Mouse (Mus musculus) left cerebral cortex, adult 2 months (tissue): Measurements from ENCODE around the gene Zfp787. TPM values are rescaled to one million over a fixed set of nuclear protein-coding genes. Genes with fewer than 3 reads are reported as not detected.

Experiments used
- DNase-seq, 2 experiments: peaks; one replicate each; pipeline ENCODE4 v3.0.0; 2021 to 2022; ENCODE audit warnings: low spot score in 2 of 2, mixed read lengths in 1 of 2; ENCODE audit errors: extremely low spot score in 1 of 2
- H3K27ac ChIP-seq: fragments of 200-600 bp; 2 replicates; pipeline ENCODE4 v1.8.1; 2022
- H3K4me3 ChIP-seq: fragments of 200-600 bp; 2 replicates; pipeline ENCODE4 v1.8.1; 2022
- CTCF ChIP-seq: fragments of 200-600 bp; IDR thresholded peaks from 2 replicates; pipeline ENCODE4 v1.8.1; 2022; ENCODE audit warnings: antibody characterized with exemption, mild to moderate bottlenecking, moderate library complexity
- intact Hi-C: fragments of 180-260 bp; cut with DNase I; formaldehyde crosslinking; loops from one replicate; pipeline ENCODE4 v1.15.1; 2025
- total RNA-seq, 2 experiments: library from RNA; stranded (reverse); gene quantifications; 2 replicates each; pipeline ENCODE4 v1.2.3; 2021

Gene Zfp787
- total RNA-seq, 2 experiments from 2014 or later, result 27.8 to 30.2 TPM

DNA sequence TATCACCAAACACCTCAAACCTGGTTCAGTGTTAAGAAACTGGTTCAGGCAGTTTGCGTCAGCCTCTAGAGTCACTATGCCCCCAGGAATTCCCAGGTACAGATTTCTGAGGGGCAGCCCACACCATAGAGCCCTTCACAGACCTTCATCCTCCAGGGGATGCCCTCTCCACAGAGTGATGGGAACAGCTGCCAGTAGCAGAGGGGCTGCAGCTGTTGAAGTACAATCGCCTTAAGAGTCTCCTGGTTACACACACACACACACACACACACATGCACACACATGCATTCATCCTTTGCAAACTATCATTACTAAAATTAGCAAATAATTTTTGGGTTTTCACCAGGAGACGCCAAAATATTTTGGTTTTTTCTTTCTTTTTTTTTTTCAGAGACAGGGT lies 3.8 kb upstream of the Zfp787 start:
- intact Hi-C loops, result loop anchor here (10.0 kb wide), 1 partner anchor 1135 kb away; no protein-coding TSS in a partner anchor
- no peak for TF ChIP-seq CTCF
- no peak overlapping the region for H3K4me3 ChIP-seq
- no peak for DNase-seq
- H3K27ac ChIP-seq, result no peak overlapping the region

DNA sequence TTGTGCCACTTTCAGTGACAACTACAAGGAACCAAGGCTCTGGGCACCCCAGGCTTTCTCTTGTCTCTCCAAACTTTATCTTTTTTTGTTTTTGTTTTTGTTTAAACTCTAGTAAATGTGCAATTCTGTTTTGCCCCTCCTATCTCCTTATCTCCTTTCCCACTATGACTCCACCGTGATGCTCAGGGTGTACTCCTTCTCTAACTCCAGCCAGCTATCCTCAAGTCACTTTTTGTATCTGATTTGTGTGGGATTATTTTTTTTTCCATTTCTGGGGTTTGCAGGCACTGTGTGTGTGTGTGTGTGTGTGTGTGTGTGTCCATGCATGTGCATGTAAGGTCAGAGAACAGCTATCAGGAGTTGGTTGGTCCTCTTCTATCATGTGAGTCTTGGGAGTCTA lies 1.7 kb upstream of the Zfp787 start:
- no peak for DNase-seq
- Histone ChIP-seq H3K4me3 (no peak overlapping the region), H3K27ac (no peak overlapping the region)
- intact Hi-C loops, result loop anchor here (10.0 kb wide), 1 partner anchor 1137 kb away; no protein-coding TSS in a partner anchor
- TF ChIP-seq CTCF, result no peak

DNA sequence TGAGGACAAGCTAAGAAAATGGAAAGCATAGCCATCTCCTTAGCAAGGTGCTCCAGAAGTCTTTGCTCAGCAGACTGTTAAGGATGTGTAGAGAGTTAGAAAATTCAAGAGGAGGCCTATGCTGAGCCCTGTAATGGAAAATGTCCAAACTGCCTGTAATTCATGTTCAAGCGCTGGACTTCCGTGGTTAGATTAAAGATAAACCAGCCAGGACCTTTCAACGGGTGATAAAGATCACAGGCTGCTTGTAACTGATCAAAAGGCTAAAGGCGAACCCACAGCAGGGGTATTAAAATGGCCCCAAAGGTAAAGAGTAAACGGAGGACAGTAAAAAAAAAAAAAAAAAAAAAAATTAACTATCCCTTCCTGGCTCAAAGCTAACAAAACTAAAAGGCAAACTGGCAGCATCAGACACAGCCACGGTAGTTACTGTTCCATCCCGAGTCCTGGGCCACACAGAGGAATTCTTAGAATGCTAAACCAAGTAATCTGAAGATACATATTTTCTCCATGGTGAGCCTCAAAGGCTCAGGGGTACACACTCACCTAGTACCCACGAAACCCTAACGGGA lies 1.2 kb upstream of the Zfp787 start:
- Histone ChIP-seq H3K27ac (no peak overlapping the region; the same call in 1 of the 2 replicates), H3K4me3 (peak overlapping the region; percentile 94)
- TF ChIP-seq CTCF, result no peak
- no peak for DNase-seq
- intact Hi-C loops, result loop anchor here (1.0 to 10.0 kb wide), 2 partner anchors 15 to 1138 kb away; partner anchors contain the start of gene Zfp444

DNA sequence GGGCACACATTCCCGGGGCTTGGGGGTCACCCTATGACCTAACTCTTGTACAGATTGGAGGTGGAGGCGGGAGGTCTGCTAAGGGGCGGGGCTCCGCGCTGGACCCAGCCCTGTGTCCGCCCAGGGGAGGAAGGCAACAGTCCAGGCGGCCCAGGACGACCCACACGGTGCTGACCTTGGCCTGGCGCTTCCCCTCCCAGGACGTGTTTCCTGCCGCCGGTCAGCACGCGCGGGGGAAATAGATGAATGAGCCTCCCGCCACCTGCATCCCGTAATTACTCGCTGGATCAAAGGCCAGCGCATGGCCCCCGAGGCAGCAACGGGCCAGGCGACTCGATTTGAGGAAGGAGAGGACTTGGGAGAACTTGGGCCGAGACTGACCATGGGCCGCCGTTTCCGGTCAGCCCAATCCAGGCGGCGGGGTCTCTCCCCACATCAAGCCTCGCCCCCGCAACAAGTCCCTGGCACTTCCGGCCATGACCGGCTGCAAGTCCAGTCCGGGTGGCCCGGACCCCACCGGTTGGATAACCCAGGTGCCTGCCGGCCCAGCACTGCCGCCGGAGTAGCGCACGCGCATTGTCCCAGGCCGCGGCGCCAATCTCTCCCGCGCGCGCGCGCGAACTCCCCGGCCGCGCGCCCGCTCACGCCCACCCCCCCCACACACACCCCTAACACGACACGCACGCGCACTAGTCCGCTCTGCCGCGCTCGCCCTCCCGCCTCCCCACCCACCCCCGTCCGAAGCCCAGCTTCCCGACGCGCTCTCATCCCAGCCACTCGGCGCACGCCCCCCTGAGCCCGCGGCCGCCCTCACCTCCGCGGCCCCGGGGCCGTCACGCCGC lies 545 bp downstream of the Zfp787 start:
- TF ChIP-seq CTCF, result no peak
- H3K27ac ChIP-seq, result peak overlapping the region; percentile 97
- peak overlapping the region; percentile 94 for H3K4me3 ChIP-seq
- DNase-seq, result peak; percentile 81 to 85
- intact Hi-C loops, result loop anchor here (10.0 kb wide), 1 partner anchor 1140 kb away; no protein-coding TSS in a partner anchor

DNA sequence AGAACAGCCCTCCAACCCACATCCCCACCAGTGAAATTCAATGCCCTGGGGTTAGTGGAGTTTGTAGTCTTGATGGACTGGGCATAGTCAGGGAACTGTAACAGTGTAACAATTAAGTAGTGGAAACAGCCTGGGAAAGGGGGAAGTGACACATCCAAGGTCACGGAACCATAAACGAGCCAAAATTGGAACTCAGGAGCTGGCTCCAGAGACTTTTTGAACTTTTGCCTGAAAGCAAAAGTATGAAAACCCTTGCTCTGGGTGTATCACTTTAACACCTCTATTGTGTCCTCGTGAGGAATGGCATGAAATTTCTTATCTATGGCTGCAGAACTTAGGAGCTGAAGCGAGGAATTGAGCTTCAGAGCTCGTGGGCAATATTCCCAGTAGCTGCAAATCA lies 1.6 kb downstream of the Zfp787 start:
- intact Hi-C loops, result loop anchor here (10.0 kb wide), 1 partner anchor 1141 kb away; no protein-coding TSS in a partner anchor
- DNase-seq, result no peak
- TF ChIP-seq CTCF, result no peak
- H3K27ac ChIP-seq, result no peak overlapping the region; the same call in 1 of the 2 replicates
- H3K4me3 ChIP-seq, result peak overlapping the region; percentile 94

DNA sequence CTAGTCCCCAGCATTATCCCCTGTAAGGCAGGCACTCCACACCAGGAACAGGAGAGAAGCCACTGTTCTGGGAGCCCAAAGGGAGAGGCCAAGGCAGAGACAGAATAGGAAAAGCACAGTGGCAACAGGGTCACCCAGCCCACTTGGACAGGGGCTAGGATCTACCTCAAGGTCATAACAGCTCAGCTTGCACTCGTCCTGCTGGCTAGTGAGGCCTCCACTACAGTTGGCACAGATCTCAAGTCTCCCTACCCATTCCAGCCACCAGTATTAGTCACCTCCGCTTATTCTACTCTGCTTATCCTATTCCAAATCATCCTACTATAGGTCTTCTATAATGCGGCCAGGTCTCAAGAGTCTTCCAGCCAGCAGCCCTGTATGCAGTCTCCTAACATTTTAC lies 2.7 kb downstream of the Zfp787 start:
- Histone ChIP-seq H3K27ac (no peak overlapping the region), H3K4me3 (no peak overlapping the region)
- no peak for DNase-seq
- TF ChIP-seq CTCF, result no peak
- intact Hi-C loops, result loop anchor here (10.0 kb wide), 1 partner anchor 1142 kb away; no protein-coding TSS in a partner anchor

DNA sequence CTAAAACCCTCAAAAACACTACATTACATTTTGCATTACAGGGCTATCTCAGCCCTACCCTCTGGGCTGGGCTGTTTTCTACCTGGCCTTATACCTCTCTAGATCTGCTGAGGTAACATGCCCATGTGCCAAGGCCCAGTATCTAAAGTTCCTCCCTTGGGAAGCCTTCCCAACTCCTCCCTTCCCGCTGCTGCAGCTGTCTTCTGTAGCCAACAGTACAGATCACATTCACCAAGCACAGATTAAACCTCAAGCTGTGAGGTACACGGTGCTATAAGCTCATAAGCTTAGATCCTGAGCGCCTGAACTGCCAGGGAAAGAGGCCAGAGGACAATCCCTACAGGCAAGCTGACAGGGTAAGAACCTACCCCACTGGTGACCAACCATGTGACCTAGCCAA lies 3.8 kb downstream of the Zfp787 start:
- no peak for DNase-seq
- intact Hi-C loops, result loop anchor here (10.0 kb wide), 1 partner anchor 1143 kb away; no protein-coding TSS in a partner anchor

DNA sequence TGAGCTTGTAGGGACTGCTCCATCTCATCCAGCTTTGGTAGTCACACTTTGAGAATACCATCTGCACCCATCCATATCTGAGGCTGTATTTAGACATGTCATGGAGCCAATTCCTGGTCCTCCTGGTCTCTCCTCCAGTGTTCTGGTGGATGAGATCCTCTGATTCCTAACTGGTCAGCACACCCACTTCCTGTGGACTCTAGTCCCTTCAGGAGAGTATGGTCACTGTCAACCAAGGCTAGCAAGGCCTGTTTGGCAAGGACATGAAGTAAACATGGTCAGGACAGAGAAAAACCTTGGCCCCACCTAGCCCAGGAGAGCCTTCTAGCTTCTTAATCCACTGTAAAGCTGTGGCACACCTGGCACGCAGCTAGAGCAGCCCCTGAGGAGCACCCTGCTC lies 4.5 kb downstream of the Zfp787 start:
- DNase-seq, result no peak
- Histone ChIP-seq H3K27ac (peak overlapping the region; percentile 40; the same call in 1 of the 2 replicates), H3K4me3 (no peak overlapping the region)
- TF ChIP-seq CTCF, result no peak
- intact Hi-C loops, result loop anchor here (10.0 kb wide), 1 partner anchor 1144 kb away; no protein-coding TSS in a partner anchor

More for the DNA sequence above, 3.8 kb downstream of the Zfp787 start:
- no peak overlapping the region; the same call in 1 of the 2 replicates for H3K27ac ChIP-seq
- no peak overlapping the region for H3K4me3 ChIP-seq
- TF ChIP-seq CTCF, result no peak

DNA sequence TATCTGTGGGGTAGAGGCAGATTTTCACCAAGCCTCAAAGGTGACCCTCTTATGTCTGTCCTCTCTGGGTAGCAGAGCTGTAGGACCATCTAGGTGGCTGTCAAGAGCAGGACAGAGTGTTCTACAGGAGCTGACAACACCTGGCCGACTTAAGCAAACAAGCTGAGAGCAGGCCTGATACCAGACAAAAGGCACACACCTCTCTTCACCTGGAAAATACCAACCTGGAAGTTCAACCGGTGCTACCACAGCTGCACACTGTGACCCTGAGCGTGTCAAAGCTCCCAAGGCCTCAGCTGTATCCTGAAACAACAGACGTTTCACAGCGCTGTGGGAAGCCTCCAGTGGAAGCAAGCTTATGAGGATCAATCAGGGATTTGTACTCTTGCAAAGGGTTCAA lies 8.1 kb downstream of the Zfp787 start:
- no peak overlapping the region; the same call in 1 of the 2 replicates for H3K27ac ChIP-seq
- no peak for DNase-seq
- intact Hi-C loops, result no loop called here
- no peak overlapping the region for H3K4me3 ChIP-seq
- no peak for TF ChIP-seq CTCF

DNA sequence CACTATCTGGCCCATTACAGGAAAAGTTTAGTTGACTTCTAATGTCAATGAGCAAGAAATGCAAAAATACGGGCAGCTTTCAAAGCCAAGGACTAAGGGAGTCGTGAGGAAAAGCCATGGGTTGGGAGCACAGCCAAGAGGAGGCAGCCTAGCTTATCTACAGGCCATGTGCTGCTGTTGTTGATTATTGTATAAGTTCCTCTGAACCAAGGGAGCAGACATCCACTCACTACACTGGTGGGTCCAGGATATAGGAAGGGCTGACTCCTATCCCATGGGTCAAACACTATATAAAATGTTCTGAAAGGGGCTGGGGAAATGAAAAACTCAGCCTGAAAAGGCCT lies 8.8 kb downstream of the Zfp787 start:
- H3K27ac ChIP-seq, result peak overlapping the region; percentile 36; the same call in 1 of the 2 replicates
- no peak for TF ChIP-seq CTCF
- intact Hi-C loops, result no loop called here
- H3K4me3 ChIP-seq, result no peak overlapping the region
- no peak for DNase-seq

DNA sequence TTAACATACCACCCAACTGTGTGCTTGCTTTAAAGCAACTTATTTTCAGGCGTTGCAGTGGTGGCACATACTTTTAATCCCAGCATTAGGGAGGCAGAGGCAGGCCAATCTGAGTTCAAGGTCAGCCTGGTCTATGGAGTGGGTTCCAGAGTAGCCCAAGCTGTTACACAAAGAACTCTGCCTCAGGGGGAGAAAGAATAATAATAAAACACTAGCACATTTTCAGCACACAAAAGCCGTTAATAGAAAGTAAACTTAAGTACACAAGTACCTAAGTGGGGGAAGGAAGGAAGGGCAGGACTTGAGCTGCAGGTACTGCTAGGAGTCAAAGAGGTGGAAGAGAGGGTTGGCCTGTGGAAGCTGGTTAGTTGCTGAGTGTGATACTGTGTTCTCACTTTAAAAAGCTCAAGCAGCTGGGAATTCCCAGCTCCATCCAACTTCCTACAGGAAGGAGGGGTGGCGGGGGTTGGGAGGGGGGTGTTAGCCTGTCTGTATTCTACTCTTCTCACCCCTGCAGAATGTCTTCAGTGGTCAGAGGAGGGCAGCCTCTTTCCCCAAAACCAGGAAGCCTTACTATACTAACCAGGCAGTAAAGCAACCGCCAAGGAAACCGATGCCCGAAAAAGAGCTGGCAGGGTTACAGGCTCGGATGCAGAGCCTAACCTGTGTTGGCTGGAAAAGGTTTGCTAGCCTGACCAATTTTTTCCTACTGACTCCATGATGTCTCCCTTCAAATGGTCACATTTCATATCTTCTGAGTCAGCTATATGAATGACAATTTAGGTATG lies 9.4 kb downstream of the Zfp787 start:
- intact Hi-C loops, result no loop called here
- TF ChIP-seq CTCF, result no peak
- Histone ChIP-seq H3K27ac (peak overlapping the region; percentile 40), H3K4me3 (no peak overlapping the region)
- DNase-seq, result no peak
